Mouse (Mus musculus) lung, postnatal 36 days (tissue): Measurements from ENCODE around the gene Zbtb40.

ENCODE experiments used
- DNase-seq: peaks from one replicate; pipeline ENCODE4 v3.0.0; 2022; ENCODE audit warnings: mixed read lengths

Zbtb40 gene

DNA sequence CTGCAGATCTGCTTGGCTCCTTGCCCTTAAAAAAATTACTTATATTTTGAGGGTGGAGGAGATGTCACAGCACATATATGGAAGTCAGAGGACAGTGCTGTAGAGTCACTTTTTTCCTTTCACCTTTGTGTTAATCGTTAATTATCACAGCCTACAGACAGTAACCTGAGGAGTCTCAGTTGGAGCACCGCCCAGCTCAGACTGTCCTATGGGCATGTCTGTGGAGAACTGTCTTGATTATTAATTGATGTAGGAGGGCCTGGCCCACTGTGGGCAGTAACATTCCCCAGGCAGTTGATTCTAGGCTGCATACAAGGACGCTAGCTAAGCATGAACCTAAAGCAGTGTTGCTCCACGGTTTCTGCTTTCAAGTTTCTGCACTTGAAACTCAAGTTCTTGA is 16.1 kb downstream of the Zbtb40 start:
- DNase-seq, result no peak

- peak; percentile 21 for DNase-seq
Observed at GRCm38 (mm10) chr4:137031319-137031718, 17.3 kb downstream of the Zbtb40 start.

DNA sequence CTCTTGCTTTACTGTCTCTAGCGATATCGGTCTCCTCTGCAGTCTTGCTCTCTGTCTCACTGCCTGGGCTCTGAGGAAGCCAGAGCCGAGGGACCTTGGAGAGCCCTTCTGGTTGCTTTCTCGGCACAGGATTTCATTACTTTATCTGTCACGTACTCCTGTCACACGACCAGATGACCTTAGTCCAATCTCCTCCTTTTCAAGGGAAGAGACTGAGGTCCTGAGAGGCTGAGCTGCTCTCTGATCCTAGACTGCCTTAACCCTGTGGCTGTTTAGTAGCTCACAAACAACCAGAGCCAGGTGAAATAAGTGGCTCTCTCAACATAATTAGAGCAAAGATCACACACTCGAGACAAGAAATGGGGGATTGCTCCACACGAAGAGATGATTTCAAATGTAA is 19.3 kb downstream of the Zbtb40 start:
- DNase-seq, result no peak

DNA sequence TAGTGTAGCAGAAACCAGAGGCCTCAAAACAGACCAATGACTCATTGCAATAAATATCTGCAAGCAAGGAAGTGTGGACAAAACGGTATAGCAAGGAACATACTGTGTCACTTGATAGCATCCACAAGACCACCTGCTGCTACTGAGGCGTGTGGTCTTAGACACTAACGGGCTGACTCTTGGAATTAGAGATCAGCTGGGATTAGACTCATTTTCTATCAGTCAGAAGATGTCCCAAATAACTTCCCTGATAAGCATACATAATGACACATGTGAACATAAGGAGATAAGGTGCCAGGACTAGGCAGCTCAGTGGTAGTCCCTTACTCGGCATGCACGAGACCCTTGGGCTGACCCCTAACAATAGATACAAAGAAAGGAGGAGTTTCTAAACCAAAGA is 21.6 kb downstream of the Zbtb40 start:
- no peak for DNase-seq

DNA sequence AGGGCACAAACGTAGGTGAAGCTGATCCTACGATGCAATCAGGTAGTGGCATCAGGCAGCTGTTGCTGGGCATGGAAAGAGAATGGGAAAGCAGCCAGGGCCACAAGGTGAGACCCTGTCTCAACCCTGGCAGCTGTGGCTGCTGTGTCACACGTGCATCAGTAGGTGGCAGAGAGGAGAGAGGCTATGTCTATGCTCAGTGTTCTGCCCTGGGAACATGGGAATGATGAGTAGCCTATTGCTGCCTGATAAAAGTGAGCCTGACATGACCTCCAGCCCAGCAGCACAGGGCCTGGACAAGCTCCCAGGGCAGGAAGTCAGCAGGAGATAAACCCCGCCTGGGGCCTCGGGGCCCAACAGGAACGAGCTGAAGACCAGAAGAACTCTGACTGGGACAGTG is 23.0 kb downstream of the Zbtb40 start:
- no peak for DNase-seq

DNA sequence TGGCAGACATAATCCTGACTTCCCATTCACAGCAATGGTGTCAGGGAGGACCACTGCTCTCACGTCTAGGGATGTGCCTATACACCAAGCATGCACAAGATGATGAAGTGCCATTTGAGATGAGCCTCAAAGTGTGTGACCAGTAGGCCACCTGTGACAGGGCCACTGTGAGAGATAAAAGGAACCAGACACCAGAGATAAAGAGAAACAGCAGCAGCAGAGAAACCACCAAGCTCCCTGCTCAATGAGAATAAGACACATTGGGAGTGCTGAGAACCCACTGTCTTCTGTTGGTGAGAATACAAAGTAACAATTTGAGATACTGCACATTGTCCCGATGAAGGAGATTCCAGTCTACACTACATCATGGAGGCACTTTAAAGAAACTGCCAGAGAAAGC is 23.5 kb downstream of the Zbtb40 start:
- DNase-seq, result no peak

GRCm38 (mm10) chr4:137020065-137020464 is 28.5 kb downstream of the Zbtb40 start:
- DNase-seq, result no peak

DNA sequence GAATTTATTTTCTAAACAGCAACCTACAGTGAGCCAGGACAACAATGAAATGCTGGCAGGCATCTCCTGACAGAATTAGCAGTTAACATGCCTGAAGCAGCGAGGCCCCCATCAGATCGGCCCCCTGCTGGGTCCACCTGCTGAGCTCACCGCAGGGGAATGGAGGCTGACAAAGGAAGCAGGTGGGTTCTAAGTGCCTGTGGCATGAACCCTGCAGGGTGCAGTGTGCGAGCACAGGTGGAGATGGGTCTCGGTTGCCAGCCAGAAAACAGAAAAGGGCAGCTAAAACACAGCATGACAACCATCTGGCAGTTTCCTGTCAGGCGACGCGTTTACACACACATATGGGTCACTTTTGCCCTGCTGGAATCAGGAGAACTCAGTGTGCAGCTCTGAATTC is 32.7 kb downstream of the Zbtb40 start:
- DNase-seq, result no peak

DNA sequence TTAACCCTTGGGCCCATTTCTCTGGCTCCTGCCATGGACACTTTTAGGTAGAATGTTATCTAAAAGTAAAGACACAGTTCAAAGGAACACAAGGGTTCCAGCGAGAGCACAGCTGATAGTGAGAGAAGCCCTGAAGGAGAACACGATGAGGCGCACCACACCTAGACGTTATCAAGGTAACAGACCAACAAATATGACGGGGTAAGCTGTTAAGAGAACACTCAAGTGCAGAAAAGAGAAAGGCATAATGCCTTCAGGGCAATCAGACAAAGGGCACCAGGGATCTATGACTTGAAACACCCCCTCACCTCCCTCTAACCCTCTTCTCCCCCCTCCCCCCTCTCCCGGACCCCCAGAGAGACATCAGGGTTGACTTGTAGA is 33.1 kb downstream of the Zbtb40 start:
- DNase-seq, result no peak

DNA sequence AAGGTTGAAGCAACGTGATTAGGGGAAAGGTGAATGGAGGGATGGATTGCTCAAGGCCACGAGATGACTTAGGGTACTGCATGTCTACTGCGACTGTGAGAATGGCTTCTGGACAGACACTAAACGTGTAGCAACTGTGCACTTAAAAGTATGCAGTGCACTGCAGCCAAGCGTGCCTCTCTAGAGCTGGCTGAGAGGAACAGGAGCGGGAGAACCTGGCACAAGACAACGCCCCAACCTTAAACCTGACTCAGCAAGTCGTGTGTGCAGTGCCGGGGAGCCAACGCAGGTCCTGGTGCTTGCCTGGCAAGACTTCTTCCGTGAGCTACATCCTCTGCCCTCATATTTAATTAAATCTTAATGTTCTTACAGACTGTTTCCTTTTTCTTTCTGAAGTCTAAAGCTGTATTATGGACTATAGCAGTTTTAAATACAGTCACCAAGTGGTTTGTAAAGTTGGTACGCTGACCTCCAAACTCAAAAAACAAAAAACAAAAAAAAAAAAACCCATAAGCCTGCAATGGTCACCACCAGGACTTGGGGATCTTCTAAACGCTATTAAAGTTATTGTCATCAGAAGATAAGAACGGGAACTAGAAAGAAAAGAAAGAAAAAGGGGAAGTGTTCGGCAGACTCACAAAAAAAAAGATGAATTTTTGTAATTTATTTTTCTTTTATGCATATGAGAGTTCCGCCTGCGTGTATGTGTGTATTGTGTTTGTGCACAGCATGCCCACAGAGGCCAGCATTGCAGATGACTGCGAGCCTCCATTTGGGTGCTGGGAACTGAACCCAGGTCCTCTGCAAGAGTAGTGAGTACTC is 33.7 kb downstream of the Zbtb40 start:
- no peak for DNase-seq

GRCm38 (mm10) chr4:137014124-137014523 is 34.5 kb downstream of the Zbtb40 start:
- DNase-seq, result no peak

DNA sequence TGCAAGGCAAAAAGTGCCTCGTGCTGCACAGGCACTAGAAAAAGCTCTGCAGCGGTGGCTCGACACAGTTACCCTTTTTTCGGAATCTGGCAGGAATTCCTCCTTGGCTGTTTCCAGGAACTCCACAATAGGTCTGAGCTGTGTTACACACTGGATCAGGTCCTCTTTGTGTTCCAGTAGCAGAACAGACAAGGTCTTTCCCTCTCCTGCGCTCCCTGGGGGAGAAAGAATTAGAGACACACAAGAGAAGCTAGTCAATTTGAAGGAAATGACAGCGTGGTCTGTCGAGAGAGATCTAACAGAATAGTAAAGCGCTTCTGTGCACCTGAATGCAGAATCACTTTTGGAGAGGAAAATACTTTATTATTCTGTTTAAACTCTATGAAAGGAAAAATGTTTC is 41.6 kb downstream of the Zbtb40 start:
- no peak for DNase-seq

DNA sequence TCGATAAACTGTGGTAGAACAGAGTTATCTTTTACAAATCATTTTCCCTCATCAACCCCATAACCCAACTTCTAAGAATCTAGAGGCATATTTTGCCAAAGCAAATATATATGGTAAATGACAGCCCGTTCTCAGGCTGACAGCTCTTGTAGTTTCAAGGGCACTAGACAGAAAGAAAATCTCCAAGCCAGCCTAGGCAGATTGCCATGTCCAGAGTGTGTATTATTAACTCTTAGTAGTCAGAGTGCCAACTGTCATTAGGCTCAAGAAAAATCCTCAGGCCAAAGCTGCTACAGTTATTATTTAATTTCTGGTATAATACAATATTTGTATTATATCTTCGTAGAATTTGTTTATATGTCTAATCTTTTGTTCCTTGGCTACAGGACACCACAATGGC is 46.8 kb downstream of the Zbtb40 start:
- peak; percentile 7 for DNase-seq

GRCm38 (mm10) chr4:137001020-137001419 is 47.6 kb downstream of the Zbtb40 start:
- no peak for DNase-seq

DNA sequence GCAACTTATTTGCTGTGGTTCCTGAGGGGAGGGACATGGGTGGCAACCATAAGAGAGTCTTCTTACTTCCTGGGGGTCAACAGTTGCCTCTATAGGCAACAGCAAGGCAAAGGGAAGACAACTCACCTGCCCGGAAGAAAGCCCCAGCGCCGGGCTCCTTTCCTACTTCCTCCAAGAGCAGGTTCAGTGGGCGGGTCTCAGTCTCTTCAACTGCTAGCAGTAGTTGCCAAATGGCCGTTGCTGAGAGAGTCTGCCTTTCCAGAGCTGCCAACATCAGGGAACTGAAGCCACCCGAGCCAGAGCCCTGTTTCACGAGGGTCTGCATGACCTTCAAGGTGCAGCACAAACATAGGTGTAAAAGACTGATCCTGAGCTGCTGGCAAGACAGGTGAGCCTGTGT is 50.2 kb downstream of the Zbtb40 start:
- DNase-seq, result no peak

DNA sequence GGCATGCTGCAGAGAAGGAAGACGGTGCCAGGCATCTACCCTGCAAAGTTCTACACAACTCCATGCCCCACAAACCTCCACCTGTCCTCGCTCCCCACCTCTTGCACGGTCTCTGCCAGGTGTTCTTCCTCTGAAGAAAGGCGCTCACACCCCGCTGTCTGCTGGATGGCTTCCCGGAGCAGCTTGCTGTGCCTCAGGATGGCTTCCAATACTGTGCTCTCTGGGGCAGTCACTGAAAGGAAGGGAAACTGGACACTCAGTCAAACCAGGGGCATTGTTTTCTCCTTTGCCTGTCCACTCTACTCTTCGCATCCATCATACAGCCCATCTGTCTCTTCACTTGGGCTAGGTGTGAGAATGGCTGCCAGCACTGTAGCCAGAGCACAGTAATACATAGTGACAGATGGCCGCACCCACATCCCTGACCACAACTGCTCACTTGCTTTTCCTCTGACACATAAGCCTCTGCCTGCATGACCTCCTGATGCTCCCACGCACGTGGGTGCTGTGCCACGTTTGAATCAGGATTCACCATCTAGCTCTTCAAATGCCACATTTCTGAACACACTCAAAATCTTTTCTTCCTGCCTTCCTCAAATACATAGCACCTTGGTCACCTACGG is 50.8 kb downstream of the Zbtb40 start:
- no peak for DNase-seq

DNA sequence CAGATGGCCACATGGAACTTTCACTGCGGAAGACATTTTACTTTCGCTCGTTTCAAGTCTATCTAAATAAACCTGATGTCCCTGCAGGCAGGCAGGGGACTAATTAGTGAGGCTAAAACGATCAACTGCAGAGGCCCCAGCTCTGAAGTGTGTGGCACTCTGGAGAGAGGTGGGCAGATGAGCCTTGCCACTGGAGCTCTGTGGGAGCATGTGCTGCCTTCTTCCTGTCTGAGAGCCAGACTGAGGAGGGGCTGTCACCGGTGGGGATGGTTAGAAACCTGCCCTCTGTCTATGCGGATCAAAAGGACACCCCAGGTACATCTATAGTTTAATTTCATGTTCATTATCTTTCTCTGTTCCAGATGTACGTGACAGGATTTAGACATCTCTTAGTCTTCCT is 51.7 kb downstream of the Zbtb40 start:
- DNase-seq, result no peak

DNA sequence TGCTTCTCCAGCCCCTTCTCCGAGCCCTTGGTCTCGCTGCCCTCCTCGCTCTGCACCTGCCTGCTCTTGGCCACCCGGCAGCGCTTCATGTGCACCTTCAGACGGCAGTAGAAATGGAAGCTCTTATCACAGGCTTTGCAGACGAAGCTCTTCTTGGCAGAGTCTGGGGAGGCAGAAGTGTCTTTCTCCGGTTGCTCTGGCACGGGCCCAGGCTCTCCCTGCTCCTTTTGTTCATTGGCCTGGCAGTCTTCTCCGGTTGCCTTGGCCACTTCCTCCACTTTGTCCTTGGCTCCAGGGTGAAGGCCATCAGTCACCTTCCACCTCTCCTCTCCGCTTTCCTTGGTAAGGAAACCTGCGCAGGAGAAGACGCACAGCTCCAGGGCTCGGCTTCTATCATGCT is 53.2 kb downstream of the Zbtb40 start:
- DNase-seq, result no peak

- no peak for DNase-seq
Observed at GRCm38 (mm10) chr4:136981993-136982695, 66.5 kb downstream of the Zbtb40 start.

DNA sequence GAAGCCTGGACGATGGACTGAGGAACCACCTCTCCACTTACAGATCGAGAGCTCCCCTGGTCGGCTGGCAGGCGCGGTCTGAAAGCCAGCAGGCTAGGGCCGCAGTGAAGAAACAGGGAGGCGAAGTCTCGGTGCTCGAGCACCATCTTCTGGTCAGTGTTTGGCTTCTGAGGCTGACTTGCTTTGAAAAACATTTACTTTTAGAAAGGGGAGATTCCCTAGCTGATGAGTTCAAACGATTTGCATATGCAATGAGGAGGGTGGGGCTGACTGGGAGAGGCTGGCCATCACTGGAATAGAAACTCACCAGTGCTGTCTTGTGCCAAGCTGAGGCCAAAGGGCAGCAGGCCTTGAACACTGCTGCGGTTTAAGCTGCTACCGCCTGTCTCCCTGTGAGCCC is 67.3 kb downstream of the Zbtb40 start:
- DNase-seq, result peak; percentile 43

DNA sequence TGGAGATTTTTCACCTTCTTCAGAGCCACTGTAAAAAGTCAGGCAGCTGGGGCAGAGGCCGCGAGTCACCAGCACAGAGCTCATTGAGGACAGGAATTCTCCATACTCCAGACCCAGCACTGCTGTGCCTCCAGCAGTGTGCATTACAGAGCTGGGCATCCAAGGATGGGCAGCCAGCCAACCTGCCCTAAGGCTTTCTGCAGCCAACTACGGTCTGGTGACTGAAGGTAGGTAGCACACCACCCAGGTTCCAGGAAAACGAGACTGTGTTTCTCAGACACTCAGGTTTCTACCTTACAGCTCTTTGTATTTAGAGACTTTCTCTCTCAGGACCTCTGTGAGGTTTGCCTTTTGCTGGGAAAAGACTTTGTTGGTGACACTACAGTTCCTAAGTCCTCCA is 67.7 kb downstream of the Zbtb40 start:
- DNase-seq, result no peak

DNA sequence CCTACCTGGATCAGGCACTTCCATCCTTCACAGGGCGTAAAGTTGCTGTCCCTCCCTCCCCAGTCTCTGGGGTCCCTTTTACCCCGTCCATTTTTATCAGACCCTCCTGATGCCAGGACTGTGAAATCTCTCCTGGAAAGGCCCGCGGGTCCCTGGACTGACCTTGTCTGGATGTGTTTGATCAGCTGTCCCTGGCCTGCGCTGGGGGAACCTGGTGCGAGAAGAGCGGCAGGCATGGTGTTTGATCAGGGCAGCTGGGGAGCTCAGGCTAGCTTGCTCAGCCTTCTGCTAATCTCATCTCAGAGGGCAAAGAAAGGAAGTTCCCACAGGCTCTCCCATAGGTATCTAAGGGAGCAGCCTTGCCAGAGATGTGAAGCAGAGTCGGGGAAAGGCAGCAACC is 71.4 kb downstream of the Zbtb40 start:
- no peak for DNase-seq

GRCm38 (mm10) chr4:136970939-136971338 is 77.7 kb downstream of the Zbtb40 start:
- peak; percentile 32 for DNase-seq
